Mouse (Mus musculus) limb, embryonic 10.5 days (tissue): ENCODE results near the gene Insm1. TPM values are rescaled to one million over a fixed set of nuclear protein-coding genes. Genes with fewer than 3 reads are reported as not detected.

ENCODE experiments used
- DNase-seq: peaks from one replicate; pipeline ENCODE4 v3.0.0-alpha.2; 2017; ENCODE audit warnings: low spot score
- H3K27ac ChIP-seq: fragments of 300-500 bp; sonication (generic); 2 replicates; pipeline ENCODE4 v1.5.1; 2016; ENCODE audit warnings: mild to moderate bottlenecking
- H3K27me3 ChIP-seq: fragments of 300-500 bp; sonication (generic); 2 replicates; pipeline ENCODE4 v1.6.1; 2016; ENCODE audit warnings: low read depth, mild to moderate bottlenecking; ENCODE audit not compliant: poor library complexity, severe bottlenecking
- H3K36me3 ChIP-seq: fragments of 300-500 bp; sonication (generic); 2 replicates; pipeline ENCODE4 v1.6.1; 2016; ENCODE audit warnings: mild to moderate bottlenecking, moderate library complexity
- H3K4me1 ChIP-seq: fragments of 300-500 bp; sonication (generic); 2 replicates; pipeline ENCODE4 v1.6.1; 2016
- H3K4me3 ChIP-seq: fragments of 300-500 bp; sonication (generic); 2 replicates; pipeline ENCODE4 v1.5.1; 2016; ENCODE audit warnings: mild to moderate bottlenecking, moderate library complexity
- H3K9me3 ChIP-seq: fragments of 300-500 bp; sonication (generic); replicated peaks from 2 replicates; pipeline ENCODE4 v1.6.1; 2016; ENCODE audit warnings: mild to moderate bottlenecking
- WGBS: fragments of 180-500 bp; shearing (Covaris S2); methylation state at CpG from one replicate; pipeline ENCODE4 v1.1.7; 2016; 5-methylcytosine and 5-hydroxymethylcytosine counted together
- polyA plus RNA-seq: library from polyadenylated mRNA; unstranded; fragments of >200 nt; fragmentation: Nextera tagmentation; extraction: Ambion mirVana; gene quantifications from 2 replicates; pipeline ENCODE4 v1.2.1, GENCODE M21; 2016

Insm1 gene
- polyA plus RNA-seq, 1 experiment from 2014 or later, result not detected

DNA sequence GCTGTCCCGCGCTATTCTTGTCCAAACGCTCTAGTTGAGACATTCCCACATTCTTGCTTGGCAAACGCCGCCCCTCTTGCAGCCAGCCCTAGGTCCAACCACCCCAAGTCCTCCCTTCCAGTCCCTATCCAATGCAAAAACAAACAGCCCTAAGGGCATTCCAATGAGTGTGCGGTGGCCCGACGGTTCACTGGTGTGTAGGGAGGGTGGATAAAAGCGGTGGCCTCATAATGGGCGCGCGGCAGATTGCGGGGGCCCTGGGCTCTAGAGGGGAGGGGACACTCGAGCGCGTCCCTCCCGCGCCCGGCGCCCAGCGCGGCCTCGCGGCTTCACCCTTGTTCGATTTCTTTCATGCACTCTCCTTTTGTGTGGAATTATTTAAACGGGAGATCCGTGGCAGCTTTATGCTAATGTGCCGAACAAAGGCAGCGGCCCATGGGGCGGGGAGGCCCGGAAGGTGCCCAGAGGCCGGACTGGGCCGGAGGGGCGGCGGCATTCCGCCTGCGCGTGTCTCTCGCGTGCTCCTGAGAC, 3.5 kb upstream of the Insm1 start:
- Histone ChIP-seq H3K9me3 (no peaks in the 10 kb centered on the region), H3K4me1 (peaks cover 57% of the 10 kb centered on the region), H3K36me3 (no peaks in the 10 kb centered on the region), H3K27me3 (peaks cover 92% of the 10 kb centered on the region), H3K27ac (no peak overlapping the region), H3K4me3 (peak overlapping the region; percentile 42)
- under 1% methylated on average over 40 of the region's 40 CpGs for WGBS
- no peak for DNase-seq

DNA sequence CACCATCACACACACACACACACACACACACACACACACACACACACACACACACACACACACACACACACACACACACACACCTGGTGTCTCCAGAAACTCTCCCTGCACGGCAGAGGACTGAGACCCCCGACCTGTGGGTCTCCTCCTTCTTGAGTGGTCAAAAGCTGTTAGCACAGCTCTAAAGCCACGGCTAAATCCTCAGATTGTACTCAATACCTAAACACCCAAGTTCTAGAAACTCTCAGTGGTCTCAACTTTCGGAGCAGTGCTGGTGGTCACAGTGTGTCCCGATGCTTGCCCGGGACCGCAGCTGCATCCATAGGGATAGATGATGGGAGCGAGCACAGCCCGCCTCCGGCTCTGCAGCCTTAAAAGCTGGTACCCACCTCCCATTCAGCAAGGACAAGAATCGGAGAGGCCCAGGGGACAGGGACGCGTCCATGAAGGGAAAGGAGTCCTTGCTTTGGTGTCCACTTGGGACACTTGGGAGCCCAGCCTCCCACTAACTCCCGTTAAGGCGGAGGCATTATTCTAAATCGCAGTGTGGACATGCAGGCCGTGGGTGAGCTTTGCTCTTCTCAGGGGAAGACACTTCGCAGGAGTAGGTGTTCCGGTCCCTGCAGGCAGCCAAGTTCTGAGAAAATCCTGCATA, 2.7 kb upstream of the Insm1 start:
- Histone ChIP-seq H3K4me3 (peak overlapping the region; percentile 42; the same call in 1 of the 2 replicates), H3K27ac (no peak overlapping the region)
- peak; percentile 68 for DNase-seq

GRCm38 (mm10) chr2:146219791-146220190, 1.9 kb upstream of the Insm1 start:
- peaks cover 60% of the 10 kb centered on the region for H3K4me1 ChIP-seq
- no peak overlapping the region for H3K4me3 ChIP-seq
- H3K27ac ChIP-seq, result no peak overlapping the region
- 13% methylated on average over 11 of the region's 11 CpGs for WGBS
- H3K27me3 ChIP-seq, result peaks cover 100% of the 10 kb centered on the region
- no peaks in the 10 kb centered on the region for H3K9me3 ChIP-seq
- H3K36me3 ChIP-seq, result no peaks in the 10 kb centered on the region
- no peak for DNase-seq

More for the DNA sequence above, 2.7 kb upstream of the Insm1 start:
- Histone ChIP-seq H3K27me3 (peaks cover 97% of the 10 kb centered on the region), H3K4me1 (peaks cover 63% of the 10 kb centered on the region), H3K36me3 (no peaks in the 10 kb centered on the region), H3K9me3 (no peaks in the 10 kb centered on the region)
- WGBS, result 2% methylated on average over 19 of the region's 19 CpGs

DNA sequence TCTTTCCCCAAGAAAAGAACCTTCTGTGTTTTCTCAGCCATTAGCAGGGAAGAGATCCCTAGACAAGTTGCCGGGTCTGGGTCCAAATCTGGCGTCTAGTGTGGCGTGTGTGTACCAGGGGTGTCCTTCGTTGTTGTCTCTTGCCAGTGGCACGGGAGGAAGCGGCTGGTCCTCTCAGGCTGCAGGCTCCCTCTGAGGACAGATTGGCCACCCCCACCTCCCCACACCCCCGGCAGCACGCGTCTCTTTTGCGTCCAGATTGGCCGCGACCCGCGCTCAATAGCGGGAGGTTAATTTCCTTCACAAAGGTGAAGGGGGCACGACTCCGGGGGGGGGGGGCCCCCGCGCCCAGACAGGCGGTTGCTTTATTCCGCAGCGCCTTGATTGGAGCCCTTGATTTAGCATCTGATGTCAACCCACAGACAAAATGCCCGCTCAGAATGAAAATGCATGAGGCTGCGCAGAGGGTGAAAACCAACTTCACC, 1.1 kb upstream of the Insm1 start:
- 1% methylated on average over 24 of the region's 24 CpGs for WGBS
- H3K4me3 ChIP-seq, result peak overlapping the region; percentile 64
- peak; percentile 52 for DNase-seq
- no peak overlapping the region for H3K27ac ChIP-seq
- H3K9me3 ChIP-seq, result no peaks in the 10 kb centered on the region
- H3K36me3 ChIP-seq, result no peaks in the 10 kb centered on the region
- peaks cover 100% of the 10 kb centered on the region for H3K27me3 ChIP-seq
- peaks cover 59% of the 10 kb centered on the region for H3K4me1 ChIP-seq

DNA sequence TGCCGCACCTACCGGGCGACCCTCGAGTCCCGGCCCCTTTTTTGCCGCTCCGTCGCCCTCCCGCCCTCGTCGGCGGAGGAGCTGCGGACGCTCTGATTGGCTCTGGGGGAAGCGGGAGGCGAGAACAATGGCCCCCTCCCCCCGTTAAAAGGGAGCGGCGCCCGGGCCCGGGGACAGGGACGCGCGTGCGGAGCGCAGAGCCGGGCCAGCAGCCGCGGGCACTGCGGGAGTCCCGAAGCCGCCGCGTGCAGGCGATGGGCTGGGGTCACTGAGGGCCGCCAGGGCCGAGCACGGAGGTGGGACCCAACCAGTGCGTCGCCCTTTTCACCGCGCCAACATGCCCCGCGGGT, 183 bp downstream of the Insm1 start:
- Histone ChIP-seq H3K9me3 (no peaks in the 10 kb centered on the region), H3K27ac (peak overlapping the region; percentile 81), H3K36me3 (no peaks in the 10 kb centered on the region), H3K4me1 (peaks cover 55% of the 10 kb centered on the region), H3K4me3 (peak overlapping the region; percentile 64), H3K27me3 (peaks cover 100% of the 10 kb centered on the region)
- peak; percentile 75 for DNase-seq
- under 1% methylated on average over 44 of the region's 44 CpGs for WGBS

DNA sequence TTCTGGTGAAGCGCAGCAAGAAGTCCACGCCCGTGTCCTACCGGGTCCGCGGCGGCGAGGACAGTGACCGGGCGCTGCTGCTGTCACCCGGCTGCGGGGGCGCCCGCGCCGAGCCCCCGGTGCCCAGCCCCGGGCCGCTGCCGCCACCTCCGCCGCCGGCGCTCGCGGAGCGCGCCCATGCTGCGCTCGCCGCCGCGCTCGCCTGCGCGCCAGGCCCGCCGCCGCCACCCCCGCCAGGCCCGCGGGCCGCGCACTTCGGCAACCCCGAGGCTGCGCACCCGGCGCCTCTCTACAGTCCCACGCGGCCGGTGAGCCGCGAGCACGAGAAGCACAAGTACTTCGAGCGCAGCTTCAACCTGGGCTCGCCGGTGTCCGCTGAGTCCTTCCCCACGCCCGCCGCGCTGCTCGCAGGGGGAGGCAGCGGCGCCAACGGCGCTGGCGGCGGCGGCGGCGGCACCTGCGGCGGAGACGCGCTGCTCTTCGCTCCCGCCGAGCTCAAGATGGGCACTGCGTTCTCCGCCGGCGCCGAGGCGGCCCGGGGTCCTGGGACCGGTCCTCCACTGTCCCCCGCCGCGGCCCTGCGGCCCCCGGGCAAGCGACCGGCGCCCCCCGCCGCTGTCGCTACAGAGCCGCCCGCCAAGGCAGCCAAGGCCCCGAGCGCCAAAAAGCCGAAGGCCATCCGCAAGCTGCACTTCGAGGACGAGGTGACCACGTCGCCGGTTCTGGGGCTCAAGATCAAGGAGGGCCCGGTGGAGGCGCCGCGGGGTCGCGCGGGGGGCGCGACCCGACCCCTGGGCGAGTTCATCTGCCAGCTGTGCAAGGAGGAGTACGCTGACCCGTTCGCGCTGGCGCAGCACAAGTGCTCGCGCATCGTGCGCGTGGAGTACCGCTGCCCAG, 806 bp downstream of the Insm1 start:
- peak overlapping the region; percentile 64 for H3K4me3 ChIP-seq
- DNase-seq, result peak; percentile 62
- 3% methylated on average over 133 of the region's 133 CpGs for WGBS
- peaks cover 100% of the 10 kb centered on the region for H3K27me3 ChIP-seq
- H3K9me3 ChIP-seq, result no peaks in the 10 kb centered on the region
- H3K27ac ChIP-seq, result peak overlapping the region; percentile 81
- no peaks in the 10 kb centered on the region for H3K36me3 ChIP-seq
- H3K4me1 ChIP-seq, result peaks cover 50% of the 10 kb centered on the region

- Histone ChIP-seq H3K27ac (peak overlapping the region; percentile 81), H3K36me3 (no peaks in the 10 kb centered on the region), H3K27me3 (peaks cover 99% of the 10 kb centered on the region), H3K9me3 (no peaks in the 10 kb centered on the region), H3K4me3 (peak overlapping the region; percentile 64), H3K4me1 (peaks cover 42% of the 10 kb centered on the region)
- peak; percentile 66 for DNase-seq
- WGBS, result 1% methylated on average over 72 of the region's 75 CpGs
Observed at GRCm38 (mm10) chr2:146223176-146223905, 1.6 kb downstream of the Insm1 start.

DNA sequence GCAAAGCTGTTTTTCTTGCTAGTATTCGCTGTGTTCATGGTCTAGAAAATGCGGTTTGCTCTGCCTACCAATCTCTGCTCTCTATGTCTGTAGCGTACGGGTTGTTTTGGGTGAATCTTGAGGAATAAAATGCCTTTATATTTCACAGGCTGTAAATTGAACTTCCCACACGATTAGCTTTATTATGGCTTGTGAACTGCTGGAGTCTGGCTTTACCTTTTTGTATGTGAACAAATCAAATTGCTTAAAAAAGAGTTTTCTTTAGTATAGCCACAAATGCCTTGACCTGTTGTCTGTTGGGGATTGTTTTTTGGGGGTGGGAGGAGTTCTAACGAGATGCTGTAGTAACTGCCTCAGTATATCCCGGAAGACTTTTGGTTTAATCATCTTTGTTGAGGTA, 2.4 kb downstream of the Insm1 start:
- peaks cover 34% of the 10 kb centered on the region for H3K4me1 ChIP-seq

DNA sequence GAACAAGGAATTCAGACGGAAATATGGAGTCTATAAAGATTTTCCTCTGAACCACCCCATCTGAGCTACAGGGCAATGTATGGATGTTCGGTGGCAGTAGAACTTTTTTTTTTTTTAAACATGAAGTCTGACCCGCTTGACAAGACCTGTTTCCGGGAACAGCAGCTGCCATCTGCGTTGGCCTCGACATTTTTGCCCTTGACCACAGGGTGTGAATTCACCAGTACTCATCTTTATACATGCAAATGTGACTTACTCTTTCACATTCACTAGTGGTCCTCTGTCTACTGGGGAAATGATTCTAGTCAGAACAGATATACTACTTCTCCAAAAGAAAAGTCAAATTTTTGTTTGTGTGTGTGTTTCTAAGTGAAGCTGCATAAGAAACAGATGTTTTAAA, 4.1 kb downstream of the Insm1 start:
- no peak for DNase-seq
- Histone ChIP-seq H3K4me1 (peaks cover 30% of the 10 kb centered on the region), H3K9me3 (no peaks in the 10 kb centered on the region), H3K27ac (no peak overlapping the region), H3K36me3 (no peaks in the 10 kb centered on the region), H3K27me3 (peaks cover 83% of the 10 kb centered on the region), H3K4me3 (no peak overlapping the region)
- WGBS, result 8% methylated on average over 6 of the region's 6 CpGs

More for the DNA sequence above, 2.4 kb downstream of the Insm1 start:
- no peaks in the 10 kb centered on the region for H3K36me3 ChIP-seq
- no peak overlapping the region for H3K4me3 ChIP-seq
- H3K27ac ChIP-seq, result no peak overlapping the region
- 13% methylated on average over 7 of the region's 7 CpGs for WGBS
- no peak for DNase-seq
- peaks cover 99% of the 10 kb centered on the region for H3K27me3 ChIP-seq
- no peaks in the 10 kb centered on the region for H3K9me3 ChIP-seq

DNA sequence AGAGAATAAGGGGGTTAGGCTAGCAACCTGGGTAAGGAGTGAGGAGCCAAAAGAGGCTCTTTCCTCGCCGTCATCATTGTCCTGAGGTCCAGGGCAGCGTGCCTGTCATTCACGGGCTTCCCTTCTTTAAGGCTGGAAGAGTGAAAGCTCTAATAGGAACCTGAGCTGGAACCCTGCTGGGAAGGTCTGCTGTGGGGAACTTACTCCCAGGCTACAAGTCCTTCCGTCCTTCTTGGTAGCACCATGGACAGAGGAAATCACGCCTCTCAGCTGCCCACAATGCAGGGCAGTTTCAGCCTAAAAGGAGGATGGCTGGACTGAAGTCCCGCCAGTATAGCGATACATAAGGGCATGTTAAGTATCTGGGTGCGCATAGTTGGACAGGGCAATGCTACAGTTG, 4.8 kb downstream of the Insm1 start:
- H3K9me3 ChIP-seq, result no peaks in the 10 kb centered on the region
- WGBS, result 6% methylated on average over 9 of the region's 9 CpGs
- no peak overlapping the region for H3K27ac ChIP-seq
- peaks cover 77% of the 10 kb centered on the region for H3K27me3 ChIP-seq
- H3K4me3 ChIP-seq, result no peak overlapping the region
- DNase-seq, result peak; percentile 73
- H3K36me3 ChIP-seq, result no peaks in the 10 kb centered on the region
- peaks cover 24% of the 10 kb centered on the region for H3K4me1 ChIP-seq

DNA sequence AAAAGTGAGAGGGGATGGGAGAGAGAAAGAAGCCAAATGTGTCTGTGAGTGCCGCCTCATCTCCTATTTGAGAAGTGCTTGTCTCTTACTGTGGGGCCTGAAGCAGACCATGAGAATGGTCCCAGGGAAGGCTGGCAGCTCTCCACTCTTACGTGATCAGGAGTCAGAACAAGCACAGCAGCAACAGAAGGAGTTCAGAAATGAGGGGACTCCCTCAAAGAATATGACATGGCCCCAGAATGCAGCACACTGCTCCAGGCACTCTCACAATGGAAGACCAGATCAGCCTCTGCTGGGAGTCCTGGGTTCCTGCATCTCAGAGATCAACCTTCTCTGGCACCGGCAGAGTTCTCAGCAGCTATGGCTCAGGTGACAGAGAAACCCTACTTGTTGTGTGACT, 5.9 kb downstream of the Insm1 start:
- H3K27me3 ChIP-seq, result peaks cover 65% of the 10 kb centered on the region
- H3K27ac ChIP-seq, result no peak overlapping the region
- WGBS, result 57% methylated on average over 3 of the region's 3 CpGs
- no peaks in the 10 kb centered on the region for H3K36me3 ChIP-seq
- peaks cover 12% of the 10 kb centered on the region for H3K4me1 ChIP-seq
- no peak for DNase-seq
- no peak overlapping the region for H3K4me3 ChIP-seq
- H3K9me3 ChIP-seq, result no peaks in the 10 kb centered on the region

DNA sequence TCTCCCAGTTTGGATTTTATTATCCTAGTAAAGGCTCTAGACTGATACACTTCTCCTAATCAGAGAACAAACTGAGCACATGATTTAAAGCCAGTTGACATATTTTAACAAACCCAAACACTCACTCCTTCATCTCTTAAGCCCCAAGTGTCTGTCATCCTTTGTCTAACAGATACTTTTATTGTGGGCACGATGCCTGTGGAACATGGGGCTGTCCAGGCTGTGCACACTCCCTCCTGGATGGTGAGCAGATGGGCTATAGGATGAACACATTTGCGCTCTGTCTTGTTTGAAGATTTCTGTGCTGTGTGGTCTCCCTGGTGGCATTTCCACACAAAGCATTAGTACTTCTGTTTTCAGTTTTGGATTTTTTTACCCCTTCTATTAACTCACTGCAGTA, 6.7 kb downstream of the Insm1 start:
- peaks cover 57% of the 10 kb centered on the region for H3K27me3 ChIP-seq
- no peak overlapping the region for H3K4me3 ChIP-seq
- no peaks in the 10 kb centered on the region for H3K9me3 ChIP-seq
- DNase-seq, result no peak
- 76% methylated on average over 2 of the region's 2 CpGs for WGBS
- H3K4me1 ChIP-seq, result peaks cover 4% of the 10 kb centered on the region
- H3K27ac ChIP-seq, result no peak overlapping the region
- H3K36me3 ChIP-seq, result no peaks in the 10 kb centered on the region
